Mouse (Mus musculus) limb, embryonic 10.5 days (tissue): ENCODE results near the gene Cadm1. TPM values are rescaled to one million over a fixed set of nuclear protein-coding genes. Genes with fewer than 3 reads are reported as not detected.
A peak's percentile ranks its signal among the peaks of the same experiment; 100 is the strongest.

Experiments
- DNase-seq: peaks from one replicate; pipeline ENCODE4 v3.0.0-alpha.2; 2017; ENCODE audit warnings: low spot score
- H3K27ac ChIP-seq: fragments of 300-500 bp; sonication (generic); 2 replicates; pipeline ENCODE4 v1.5.1; 2016; ENCODE audit warnings: mild to moderate bottlenecking
- H3K27me3 ChIP-seq: fragments of 300-500 bp; sonication (generic); 2 replicates; pipeline ENCODE4 v1.6.1; 2016; ENCODE audit warnings: low read depth, mild to moderate bottlenecking; ENCODE audit not compliant: poor library complexity, severe bottlenecking
- H3K36me3 ChIP-seq: fragments of 300-500 bp; sonication (generic); 2 replicates; pipeline ENCODE4 v1.6.1; 2016; ENCODE audit warnings: mild to moderate bottlenecking, moderate library complexity
- H3K4me1 ChIP-seq: fragments of 300-500 bp; sonication (generic); 2 replicates; pipeline ENCODE4 v1.6.1; 2016
- H3K4me3 ChIP-seq: fragments of 300-500 bp; sonication (generic); 2 replicates; pipeline ENCODE4 v1.5.1; 2016; ENCODE audit warnings: mild to moderate bottlenecking, moderate library complexity
- H3K9me3 ChIP-seq: fragments of 300-500 bp; sonication (generic); replicated peaks from 2 replicates; pipeline ENCODE4 v1.6.1; 2016; ENCODE audit warnings: mild to moderate bottlenecking
- WGBS: fragments of 180-500 bp; shearing (Covaris S2); methylation state at CpG from one replicate; pipeline ENCODE4 v1.1.7; 2016; 5-methylcytosine and 5-hydroxymethylcytosine counted together
- polyA plus RNA-seq: library from polyadenylated mRNA; unstranded; fragments of >200 nt; fragmentation: Nextera tagmentation; extraction: Ambion mirVana; gene quantifications from 2 replicates; pipeline ENCODE4 v1.2.1, GENCODE M21; 2016

Gene Cadm1
- 49.1 and 51.3 TPM in 2 replicates for polyA plus RNA-seq

GRCm38 (mm10) chr9:47529602-47530450 is at the start of gene Cadm1:
Cadm1 (plus strand) TSS chr9:47530173.
- Histone ChIP-seq H3K36me3 (no peaks in the 10 kb centered on the region), H3K27ac (peak within 1 kb of the TSS; percentile 93), H3K4me1 (peaks cover 43% of the 10 kb centered on the region), H3K27me3 (peaks cover 27% of the 10 kb centered on the region; the same call in 1 of the 2 replicates), H3K9me3 (no peaks in the 10 kb centered on the region), H3K4me3 (peak within 1 kb of the TSS; percentile 80)
- under 1% methylated on average over 72 of the region's 72 CpGs for WGBS
- peak; percentile 99 for DNase-seq

GRCm38 (mm10) chr9:47484506-47484905 is 45.5 kb upstream of the Cadm1 start:
- H3K36me3 ChIP-seq: no peaks in the 10 kb centered on the region
- H3K27me3 ChIP-seq: 0 out of 2 replicates have a peak, but pooled peaks cover 5% of the 10 kb centered on the region
- no peaks in the 10 kb centered on the region for H3K9me3 ChIP-seq
- 86% methylated on average over 5 of the region's 5 CpGs for WGBS
- no peak overlapping the region for H3K27ac ChIP-seq
- DNase-seq: no peak
- H3K4me3 ChIP-seq: no peak overlapping the region
- H3K4me1 ChIP-seq: peaks cover 15% of the 10 kb centered on the region

GRCm38 (mm10) chr9:47485186-47485585 is 44.8 kb upstream of the Cadm1 start:
- H3K36me3 ChIP-seq: no peaks in the 10 kb centered on the region
- H3K4me3 ChIP-seq: no peak overlapping the region
- WGBS: 89% methylated on average over 4 of the region's 4 CpGs
- peaks cover 15% of the 10 kb centered on the region for H3K4me1 ChIP-seq
- no peak overlapping the region for H3K27ac ChIP-seq
- 0 out of 2 replicates have a peak, but pooled peaks cover 5% of the 10 kb centered on the region for H3K27me3 ChIP-seq
- H3K9me3 ChIP-seq: no peaks in the 10 kb centered on the region
- DNase-seq: no peak

- WGBS: 43% methylated on average over 3 of the region's 3 CpGs
- Histone ChIP-seq H3K27me3 (no peaks in the 10 kb centered on the region), H3K4me3 (no peak overlapping the region), H3K4me1 (no peaks in the 10 kb centered on the region), H3K27ac (no peak overlapping the region), H3K36me3 (no peaks in the 10 kb centered on the region), H3K9me3 (no peaks in the 10 kb centered on the region)
- DNase-seq: no peak
Measured at GRCm38 (mm10) chr9:47499761-47500160, 30.2 kb upstream of the Cadm1 start.

- Histone ChIP-seq H3K4me1 (peaks cover 17% of the 10 kb centered on the region), H3K27me3 (no peaks in the 10 kb centered on the region), H3K27ac (no peak overlapping the region), H3K9me3 (no peaks in the 10 kb centered on the region), H3K4me3 (no peak overlapping the region), H3K36me3 (no peaks in the 10 kb centered on the region)
- WGBS: 19% methylated on average over 13 of the region's 13 CpGs
- no peak for DNase-seq
Measured at GRCm38 (mm10) chr9:47505956-47506355, 24.0 kb upstream of the Cadm1 start.

- no peaks in the 10 kb centered on the region for H3K9me3 ChIP-seq
- no peak for DNase-seq
- peaks cover 17% of the 10 kb centered on the region for H3K4me1 ChIP-seq
- no peaks in the 10 kb centered on the region for H3K27me3 ChIP-seq
- WGBS: 89% methylated on average over 17 of the region's 17 CpGs
- no peak overlapping the region for H3K4me3 ChIP-seq
- H3K36me3 ChIP-seq: no peaks in the 10 kb centered on the region
- no peak overlapping the region for H3K27ac ChIP-seq
Measured at GRCm38 (mm10) chr9:47506876-47507275, 23.1 kb upstream of the Cadm1 start.

GRCm38 (mm10) chr9:47508109-47508508 is 21.9 kb upstream of the Cadm1 start:
- H3K9me3 ChIP-seq: no peaks in the 10 kb centered on the region
- H3K36me3 ChIP-seq: no peaks in the 10 kb centered on the region
- DNase-seq: no peak
- no peak overlapping the region for H3K27ac ChIP-seq
- WGBS: 34% methylated on average over 3 of the region's 3 CpGs
- peaks cover 17% of the 10 kb centered on the region for H3K4me1 ChIP-seq
- H3K27me3 ChIP-seq: no peaks in the 10 kb centered on the region
- no peak overlapping the region for H3K4me3 ChIP-seq

- Histone ChIP-seq H3K27me3 (peaks cover 18% of the 10 kb centered on the region), H3K4me1 (no peaks in the 10 kb centered on the region), H3K36me3 (no peaks in the 10 kb centered on the region), H3K4me3 (no peak overlapping the region), H3K9me3 (no peaks in the 10 kb centered on the region), H3K27ac (no peak overlapping the region)
- DNase-seq: no peak
- 89% methylated on average over 3 of the region's 3 CpGs for WGBS
Measured at GRCm38 (mm10) chr9:47512521-47512920, 17.5 kb upstream of the Cadm1 start.

GRCm38 (mm10) chr9:47514318-47514717 is 15.7 kb upstream of the Cadm1 start:
- H3K4me1 ChIP-seq: no peaks in the 10 kb centered on the region
- no peak overlapping the region for H3K27ac ChIP-seq
- H3K36me3 ChIP-seq: no peaks in the 10 kb centered on the region
- no peak for DNase-seq
- no peaks in the 10 kb centered on the region for H3K9me3 ChIP-seq
- 12% methylated on average over 8 of the region's 8 CpGs for WGBS
- H3K4me3 ChIP-seq: no peak overlapping the region
- peaks cover 18% of the 10 kb centered on the region for H3K27me3 ChIP-seq

GRCm38 (mm10) chr9:47516238-47516637 is 13.7 kb upstream of the Cadm1 start:
- Histone ChIP-seq H3K27me3 (peaks cover 18% of the 10 kb centered on the region), H3K4me1 (no peaks in the 10 kb centered on the region), H3K36me3 (no peaks in the 10 kb centered on the region), H3K27ac (no peak overlapping the region), H3K4me3 (no peak overlapping the region), H3K9me3 (no peaks in the 10 kb centered on the region)
- DNase-seq: no peak
- WGBS: 49% methylated on average over 4 of the region's 4 CpGs

- Histone ChIP-seq H3K4me1 (peaks cover 26% of the 10 kb centered on the region), H3K27me3 (peaks cover 10% of the 10 kb centered on the region; the same call in 1 of the 2 replicates), H3K36me3 (no peaks in the 10 kb centered on the region), H3K27ac (no peak overlapping the region), H3K9me3 (no peaks in the 10 kb centered on the region), H3K4me3 (no peak overlapping the region)
- DNase-seq: no peak
- WGBS: 92% methylated on average over 9 of the region's 9 CpGs
Measured at GRCm38 (mm10) chr9:47527290-47527689, 2.7 kb upstream of the Cadm1 start.

- no peaks in the 10 kb centered on the region for H3K36me3 ChIP-seq
- no peaks in the 10 kb centered on the region for H3K9me3 ChIP-seq
- peaks cover 14% of the 10 kb centered on the region; the same call in 1 of the 2 replicates for H3K27me3 ChIP-seq
- H3K4me3 ChIP-seq: no peak overlapping the region
- no peak for DNase-seq
- 77% methylated on average over 5 of the region's 5 CpGs for WGBS
- no peak overlapping the region for H3K27ac ChIP-seq
- H3K4me1 ChIP-seq: peaks cover 31% of the 10 kb centered on the region
Measured at GRCm38 (mm10) chr9:47527741-47528140, 2.2 kb upstream of the Cadm1 start.

GRCm38 (mm10) chr9:47529182-47529581 is 791 bp upstream of the Cadm1 start:
- Histone ChIP-seq H3K4me3 (peak overlapping the region; percentile 80), H3K36me3 (no peaks in the 10 kb centered on the region), H3K27ac (peak overlapping the region; percentile 93), H3K4me1 (peaks cover 43% of the 10 kb centered on the region), H3K27me3 (peaks cover 26% of the 10 kb centered on the region; the same call in 1 of the 2 replicates), H3K9me3 (no peaks in the 10 kb centered on the region)
- no peak for DNase-seq
- 3% methylated on average over 11 of the region's 11 CpGs for WGBS
